Mouse (Mus musculus): ENCODE measurements around the gene Cdk19. TPM values are rescaled to one million over a fixed set of nuclear protein-coding genes. Genes with fewer than 3 reads are reported as not detected.

The Cdk19 gene
- polyA plus RNA-seq, 1 experiment, result 4.8 TPM

DNA sequence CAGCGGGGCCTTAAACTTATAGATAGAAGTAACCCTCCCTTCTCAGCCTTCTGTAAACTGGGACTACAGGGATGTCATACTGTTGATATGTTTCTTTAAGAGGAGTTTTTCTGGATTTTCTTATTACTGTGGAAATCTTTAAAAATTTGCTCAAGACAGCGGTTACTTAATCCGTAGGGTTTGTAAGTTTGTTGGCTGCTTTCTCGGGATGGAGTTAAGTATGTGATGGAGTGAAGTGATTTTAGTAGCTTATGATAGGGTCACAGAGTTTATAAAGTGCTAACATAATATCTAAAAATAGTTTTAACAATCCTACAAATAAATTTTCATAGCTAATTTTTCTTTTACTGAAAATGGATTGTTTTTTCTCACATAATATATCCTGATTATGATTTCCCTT, 38.9 kb downstream of the Cdk19 start:
- Histone ChIP-seq H3K27me3 (replicated peaks) (no peaks in the 10 kb centered on the region), H3K36me3 (replicated peaks; ENCODE audit: low read length) (peaks cover 29% of the 10 kb centered on the region), H3K4me3 (replicated peaks) (no peak overlapping the region), H3K9me3 (peaks cover 4% of the 10 kb centered on the region; the same call in 1 of the 2 replicates), H3K4me1 (peaks cover 70% of the 10 kb centered on the region)
- TF ChIP-seq GATA1 (IDR thresholded peaks at IDR 0.05; ENCODE audit: borderline replicate concordance, low read length) (no peak), FLI1 (IDR thresholded peaks at IDR 0.05; ENCODE audit: low read length) (no peak)

DNA sequence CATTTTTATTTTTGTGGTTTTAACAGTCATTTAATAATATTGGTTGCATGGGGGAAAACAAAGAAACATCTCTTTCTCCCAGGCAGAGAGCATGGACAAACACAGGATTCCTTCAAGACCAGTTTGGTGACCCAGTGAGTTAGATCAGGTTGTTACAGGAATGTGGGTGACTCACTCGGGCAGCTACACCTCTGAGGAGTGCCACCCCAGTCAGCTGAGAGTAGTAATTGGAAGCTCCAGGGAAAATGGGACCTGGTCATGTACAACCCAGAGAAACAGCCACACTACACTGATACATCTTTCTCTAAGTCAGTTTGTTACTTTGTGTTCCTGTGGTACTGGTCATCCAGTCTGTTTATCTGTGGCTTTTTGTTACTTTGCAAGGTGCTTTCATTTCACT, 40.3 kb downstream of the Cdk19 start:
- Histone ChIP-seq H3K4me3 (replicated peaks) (no peak overlapping the region), H3K27me3 (replicated peaks) (no peaks in the 10 kb centered on the region), H3K36me3 (replicated peaks; ENCODE audit: low read length) (peaks cover 29% of the 10 kb centered on the region), H3K9me3 (peaks cover 4% of the 10 kb centered on the region; the same call in 1 of the 2 replicates), H3K4me1 (peaks cover 64% of the 10 kb centered on the region)
- TF ChIP-seq FLI1 (IDR thresholded peaks at IDR 0.05; ENCODE audit: low read length) (no peak), GATA1 (IDR thresholded peaks at IDR 0.05; ENCODE audit: borderline replicate concordance, low read length) (no peak)

DNA sequence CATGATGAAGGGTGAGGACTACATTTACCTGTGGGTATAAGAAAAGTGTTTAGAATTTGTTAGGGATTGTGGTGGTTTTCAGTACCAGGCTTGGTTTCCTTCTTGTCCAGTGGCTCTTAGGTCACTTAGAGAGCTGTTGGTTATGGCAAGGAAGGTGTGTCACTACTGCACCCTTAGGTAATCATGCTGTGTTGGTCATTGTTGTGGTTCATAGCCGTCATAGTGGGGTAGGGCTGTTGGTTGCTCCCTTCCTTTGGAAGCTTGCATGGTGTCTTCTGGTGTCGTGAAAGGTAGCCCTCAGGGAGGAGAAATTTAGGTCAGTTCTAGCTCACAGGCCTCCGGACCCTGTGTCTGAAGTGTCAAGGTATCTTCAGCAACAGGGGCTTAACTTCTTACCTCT, 46.0 kb downstream of the Cdk19 start:
- Histone ChIP-seq H3K27me3 (replicated peaks) (no peaks in the 10 kb centered on the region), H3K4me1 (peaks cover 73% of the 10 kb centered on the region), H3K4me3 (replicated peaks) (peak overlapping the region; percentile 48), H3K36me3 (replicated peaks; ENCODE audit: low read length) (peaks cover 22% of the 10 kb centered on the region), H3K9me3 (no peaks in the 10 kb centered on the region)
- TF ChIP-seq FLI1 (IDR thresholded peaks at IDR 0.05; ENCODE audit: low read length) (no peak), GATA1 (IDR thresholded peaks at IDR 0.05; ENCODE audit: borderline replicate concordance, low read length) (no peak)

DNA sequence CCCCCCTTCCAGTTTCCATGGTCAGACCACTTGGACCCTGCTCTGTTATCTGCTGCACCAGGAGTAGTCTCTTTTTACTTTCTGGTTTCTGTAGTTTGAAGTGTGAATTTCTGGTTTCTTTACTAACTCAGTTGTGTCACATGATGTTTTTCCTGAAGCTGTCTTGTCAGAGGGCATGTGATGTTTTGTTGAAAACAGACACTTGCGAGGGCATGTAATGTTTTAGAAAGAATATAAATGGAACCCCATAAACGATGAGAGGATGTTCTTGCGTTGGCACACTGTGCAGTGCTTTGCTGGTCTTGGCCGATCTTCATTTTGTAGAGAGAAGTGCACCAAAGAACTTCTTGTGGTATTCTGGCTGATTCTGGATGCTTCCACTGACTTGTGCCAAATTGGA, 46.8 kb downstream of the Cdk19 start:
- Histone ChIP-seq H3K4me3 (replicated peaks) (peak overlapping the region; percentile 59), H3K36me3 (replicated peaks; ENCODE audit: low read length) (peaks cover 27% of the 10 kb centered on the region), H3K9me3 (peaks cover under 1% of the 10 kb centered on the region; the same call in 1 of the 2 replicates), H3K4me1 (peaks cover 69% of the 10 kb centered on the region), H3K27me3 (replicated peaks) (no peaks in the 10 kb centered on the region)
- TF ChIP-seq FLI1 (IDR thresholded peaks at IDR 0.05; ENCODE audit: low read length), result no peak

DNA sequence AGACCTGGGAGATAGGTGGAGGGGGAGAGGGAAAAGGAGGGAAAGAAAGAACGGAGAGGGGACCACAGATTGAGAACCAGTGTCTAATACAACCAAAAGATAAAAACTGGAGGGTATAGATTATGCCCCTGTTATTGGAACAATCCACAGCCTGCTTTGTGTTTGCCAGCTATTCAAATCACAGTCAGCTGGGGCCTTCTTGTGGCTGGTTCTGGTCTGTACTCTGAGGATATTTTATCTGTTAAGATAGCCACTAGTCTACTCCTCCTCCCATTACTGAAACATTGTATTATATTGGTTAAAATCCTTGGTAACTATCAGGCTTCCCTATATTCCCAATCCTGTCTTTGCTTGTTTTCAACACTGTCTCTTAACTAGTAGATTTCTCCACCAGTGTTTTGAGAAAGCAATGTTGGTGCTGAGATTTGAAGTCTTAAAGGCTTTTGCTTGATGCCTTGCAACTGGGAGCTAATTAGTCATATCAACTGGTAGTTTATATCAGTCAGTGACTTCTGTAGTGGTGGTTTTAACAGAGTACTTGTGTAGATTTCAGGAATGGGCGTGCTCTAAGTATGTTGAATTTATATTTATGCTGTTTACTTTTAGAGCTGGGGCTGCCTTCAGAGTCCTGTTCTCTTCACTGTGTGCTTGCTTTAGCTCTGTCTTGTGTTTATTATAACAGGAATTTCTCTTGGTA, 54.2 kb downstream of the Cdk19 start:
- TF ChIP-seq GATA1 (IDR thresholded peaks at IDR 0.05; ENCODE audit: borderline replicate concordance, low read length), result no peak
- TF ChIP-seq FLI1 (IDR thresholded peaks at IDR 0.05; ENCODE audit: low read length), result no peak
- peaks cover 48% of the 10 kb centered on the region for H3K36me3 ChIP-seq (replicated peaks; ENCODE audit: low read length)
- no peaks in the 10 kb centered on the region for H3K27me3 ChIP-seq (replicated peaks)
- H3K4me3 ChIP-seq (replicated peaks), result no peak overlapping the region
- peaks cover 33% of the 10 kb centered on the region for H3K4me1 ChIP-seq
- peaks cover 3% of the 10 kb centered on the region; the same call in 1 of the 2 replicates for H3K9me3 ChIP-seq

DNA sequence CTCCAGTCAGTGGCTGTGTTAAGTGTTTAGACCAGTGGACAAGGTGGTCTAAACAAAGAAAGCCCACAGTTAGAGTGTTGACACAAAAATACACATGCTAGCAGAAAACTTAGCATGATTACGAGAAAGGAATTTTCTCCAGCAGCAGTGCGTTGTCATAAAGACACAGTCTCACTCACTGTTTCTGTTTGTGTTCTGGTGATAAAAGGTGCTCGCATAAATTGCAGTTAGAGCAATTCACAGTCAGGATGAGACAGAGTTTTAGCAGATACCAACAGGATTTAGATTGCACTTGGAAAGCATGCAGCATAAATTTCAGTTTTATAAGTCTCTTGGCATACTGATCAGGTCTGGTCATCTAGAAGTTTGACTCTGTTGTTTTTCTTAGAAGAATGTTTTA, 59.5 kb downstream of the Cdk19 start:
- Histone ChIP-seq H3K27me3 (replicated peaks) (no peaks in the 10 kb centered on the region), H3K9me3 (no peaks in the 10 kb centered on the region), H3K36me3 (replicated peaks; ENCODE audit: low read length) (peaks cover 49% of the 10 kb centered on the region), H3K4me1 (peaks cover 23% of the 10 kb centered on the region), H3K4me3 (replicated peaks) (no peak overlapping the region)
- TF ChIP-seq FLI1 (IDR thresholded peaks at IDR 0.05; ENCODE audit: low read length), result no peak
- TF ChIP-seq GATA1 (IDR thresholded peaks at IDR 0.05; ENCODE audit: borderline replicate concordance, low read length), result no peak

DNA sequence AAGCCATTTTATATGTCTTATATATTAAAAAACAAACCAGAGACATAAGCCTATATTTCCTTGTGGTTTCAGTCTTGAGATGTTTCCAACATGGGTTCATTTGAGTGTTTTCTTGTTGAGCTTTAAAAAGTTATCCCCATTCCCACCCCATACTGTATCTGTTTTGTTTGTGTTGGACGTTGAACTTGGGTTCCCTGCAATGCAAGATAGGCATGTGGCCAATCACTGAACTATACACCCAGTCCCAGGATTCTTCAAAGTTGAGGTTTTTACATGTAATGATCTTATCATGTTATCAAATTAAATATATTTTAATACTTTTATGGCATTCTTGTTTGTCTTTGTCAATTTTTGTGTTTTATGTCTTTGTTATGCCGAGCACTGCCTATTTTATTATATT, 60.0 kb downstream of the Cdk19 start:
- H3K9me3 ChIP-seq, result no peaks in the 10 kb centered on the region
- TF ChIP-seq FLI1 (IDR thresholded peaks at IDR 0.05; ENCODE audit: low read length), result no peak
- no peak for TF ChIP-seq GATA1 (IDR thresholded peaks at IDR 0.05; ENCODE audit: borderline replicate concordance, low read length)

DNA sequence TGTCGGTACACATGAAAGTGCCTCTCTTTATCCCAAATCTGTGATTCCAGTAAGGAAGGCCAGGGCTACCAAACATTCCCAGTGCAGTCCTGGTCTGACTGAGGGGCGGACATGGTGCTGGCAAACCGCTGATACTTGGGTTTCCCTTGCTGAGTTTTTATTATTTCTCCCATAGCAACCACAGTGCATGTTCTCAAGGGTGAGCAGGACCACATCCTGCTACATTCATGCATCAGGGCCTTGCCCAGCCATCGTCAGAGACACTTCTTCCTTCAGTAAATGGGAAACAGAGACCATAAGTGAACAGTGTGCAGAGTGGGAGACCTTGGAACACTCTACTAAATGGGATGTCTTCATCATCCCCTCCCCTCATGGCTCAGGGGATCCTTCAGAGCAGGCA, 60.9 kb downstream of the Cdk19 start:
- no peak for TF ChIP-seq GATA1 (IDR thresholded peaks at IDR 0.05; ENCODE audit: borderline replicate concordance, low read length)
- no peak for TF ChIP-seq FLI1 (IDR thresholded peaks at IDR 0.05; ENCODE audit: low read length)
- Histone ChIP-seq H3K4me1 (peaks cover 23% of the 10 kb centered on the region), H3K36me3 (replicated peaks; ENCODE audit: low read length) (peaks cover 54% of the 10 kb centered on the region), H3K4me3 (replicated peaks) (no peak overlapping the region), H3K9me3 (no peaks in the 10 kb centered on the region), H3K27me3 (replicated peaks) (no peaks in the 10 kb centered on the region)

More for the DNA sequence above, 60.0 kb downstream of the Cdk19 start:
- H3K27me3 ChIP-seq (replicated peaks), result no peaks in the 10 kb centered on the region
- H3K36me3 ChIP-seq (replicated peaks; ENCODE audit: low read length), result peaks cover 49% of the 10 kb centered on the region
- no peak overlapping the region for H3K4me3 ChIP-seq (replicated peaks)
- peaks cover 23% of the 10 kb centered on the region for H3K4me1 ChIP-seq

DNA sequence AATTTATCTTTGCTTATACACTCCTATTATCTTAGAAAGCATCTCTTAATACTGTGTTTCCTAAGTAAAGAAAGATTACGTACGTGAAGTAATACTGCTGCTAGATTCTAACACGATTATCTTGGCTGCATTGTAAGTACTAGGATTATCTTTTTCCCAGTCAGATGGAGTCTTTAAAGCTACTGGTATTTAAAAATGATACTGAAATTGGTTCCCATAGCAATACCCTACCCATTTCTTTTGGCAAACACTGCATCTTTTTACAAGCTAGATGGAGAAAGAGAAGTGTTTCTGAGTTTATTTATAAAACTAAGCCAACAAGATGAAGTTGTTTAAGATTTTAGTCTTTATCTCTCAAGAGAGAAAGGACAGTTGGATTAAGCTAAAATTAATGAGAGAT, 67.3 kb downstream of the Cdk19 start:
- H3K9me3 ChIP-seq, result no peaks in the 10 kb centered on the region
- no peaks in the 10 kb centered on the region for H3K27me3 ChIP-seq (replicated peaks)
- peaks cover 13% of the 10 kb centered on the region for H3K4me1 ChIP-seq
- peaks cover 52% of the 10 kb centered on the region for H3K36me3 ChIP-seq (replicated peaks; ENCODE audit: low read length)
- no peak overlapping the region for H3K4me3 ChIP-seq (replicated peaks)
- no peak for TF ChIP-seq GATA1 (IDR thresholded peaks at IDR 0.05; ENCODE audit: borderline replicate concordance, low read length)
- TF ChIP-seq FLI1 (IDR thresholded peaks at IDR 0.05; ENCODE audit: low read length), result no peak

DNA sequence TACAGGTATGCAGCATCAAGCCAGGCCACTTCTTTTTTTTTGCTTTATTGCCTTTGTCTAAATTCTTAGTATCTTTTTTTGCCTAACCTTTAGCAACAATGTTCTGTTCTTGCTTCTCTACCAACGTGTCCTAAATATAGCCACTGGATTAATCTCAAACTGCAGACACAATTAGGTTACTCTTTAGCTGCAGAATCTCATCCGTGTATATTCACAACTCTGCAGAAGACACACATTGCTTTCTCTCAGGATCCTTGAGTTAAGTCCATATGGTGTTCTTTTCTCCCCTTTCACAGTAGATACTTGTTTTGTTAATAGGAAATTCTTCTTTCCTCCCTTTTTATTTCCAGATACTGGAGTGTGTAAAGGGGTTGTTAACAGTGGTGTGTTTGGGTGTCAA, 70.0 kb downstream of the Cdk19 start:
- no peak overlapping the region for H3K4me3 ChIP-seq (replicated peaks)
- no peaks in the 10 kb centered on the region for H3K27me3 ChIP-seq (replicated peaks)
- no peaks in the 10 kb centered on the region for H3K9me3 ChIP-seq
- H3K4me1 ChIP-seq, result peaks cover 13% of the 10 kb centered on the region
- H3K36me3 ChIP-seq (replicated peaks; ENCODE audit: low read length), result peaks cover 57% of the 10 kb centered on the region
- TF ChIP-seq GATA1 (IDR thresholded peaks at IDR 0.05; ENCODE audit: borderline replicate concordance, low read length), result no peak
- no peak for TF ChIP-seq FLI1 (IDR thresholded peaks at IDR 0.05; ENCODE audit: low read length)
